Mouse (Mus musculus): ENCODE measurements at regions not wholly inside any gene's neighbourhood (a gene's known extent, or its start where the extent isn't known, plus 50 kb on each side); places are given as distances from the start of the nearest gene placed in this dataset.

DNA sequence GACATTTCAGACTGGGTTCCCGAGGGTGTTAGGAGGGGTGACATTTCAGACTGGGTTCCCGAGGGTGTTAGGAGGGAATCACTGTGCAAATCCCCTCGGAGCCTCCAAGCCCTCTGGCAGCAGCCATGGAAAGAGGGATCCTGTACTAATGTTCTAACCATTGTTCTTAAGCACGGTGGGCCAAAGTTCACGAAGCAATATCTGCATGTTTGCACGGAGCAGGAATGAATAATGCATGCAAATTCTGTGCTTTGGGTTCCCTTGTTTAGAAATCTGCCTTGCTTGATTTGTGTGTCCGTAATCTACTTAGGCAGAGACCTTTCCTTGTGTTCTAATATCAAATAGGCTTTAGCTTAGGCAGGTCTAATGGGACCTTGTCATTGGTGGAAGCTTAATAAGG lies 55.9 kb upstream of the Zfp280d start:
- WGBS: 40% methylated on average over 7 of the region's 7 CpGs
- Histone ChIP-seq H3K4me3 (replicated peaks) (no peak overlapping the region), H3K9me3 (replicated peaks) (no peaks in the 10 kb centered on the region), H3K36me3 (no peaks in the 10 kb centered on the region), H3K27me3 (replicated peaks) (no peaks in the 10 kb centered on the region), H3K27ac (replicated peaks) (no peak overlapping the region), H3K4me1 (peaks cover 4% of the 10 kb centered on the region; the same call in 1 of the 2 replicates), H3K4me2 (no peak overlapping the region), H3K9ac (replicated peaks) (no peak overlapping the region)
- no peak for ATAC-seq (ENCODE audit: low FRiP score)

DNA sequence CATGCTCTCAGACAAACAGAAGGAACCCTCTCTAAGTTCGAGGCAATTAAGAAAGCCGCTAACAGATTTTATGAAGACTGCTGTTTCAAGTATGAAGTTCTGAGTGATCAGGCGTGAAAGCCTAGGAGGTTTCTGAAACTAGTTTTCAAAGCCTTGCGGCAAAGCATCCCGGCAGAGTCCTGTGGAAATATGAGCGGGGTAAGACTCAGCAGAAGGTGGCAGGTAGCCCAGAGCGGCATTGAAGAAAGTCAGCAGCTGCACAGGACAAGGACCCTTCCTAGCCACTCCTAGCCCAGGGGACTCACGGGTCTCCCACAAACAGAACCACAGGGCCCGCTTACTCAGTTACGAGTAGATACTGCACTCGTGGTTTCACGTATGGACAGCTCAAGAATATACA lies 54.8 kb upstream of the Zfp280d start:
- Histone ChIP-seq H3K27me3 (replicated peaks) (no peaks in the 10 kb centered on the region), H3K4me1 (peaks cover 4% of the 10 kb centered on the region; the same call in 1 of the 2 replicates), H3K9me3 (replicated peaks) (no peaks in the 10 kb centered on the region), H3K27ac (replicated peaks) (no peak overlapping the region), H3K9ac (replicated peaks) (no peak overlapping the region), H3K4me2 (no peak overlapping the region), H3K36me3 (no peaks in the 10 kb centered on the region), H3K4me3 (replicated peaks) (no peak overlapping the region)
- ATAC-seq (ENCODE audit: low FRiP score): no peak
- WGBS: 88% methylated on average over 12 of the region's 12 CpGs

DNA sequence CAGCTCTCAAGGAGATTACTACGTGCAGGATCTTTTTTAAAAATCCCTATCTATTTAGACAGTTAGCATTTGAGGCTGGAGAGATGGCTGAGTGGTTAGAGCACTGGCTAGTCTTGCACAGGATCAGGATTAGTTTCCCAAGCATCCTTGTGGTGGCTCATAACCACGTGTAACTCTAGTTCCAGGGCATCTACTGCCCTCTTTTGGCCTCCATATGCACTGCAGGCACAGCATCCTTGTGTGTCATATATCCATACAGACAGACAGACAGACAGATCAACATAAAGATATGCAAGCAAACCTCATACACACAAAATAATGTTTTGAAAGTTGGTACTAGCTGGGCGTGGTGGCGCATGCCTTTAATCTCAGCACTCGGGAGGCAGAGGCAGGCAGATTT lies 53.3 kb upstream of the Zfp280d start:
- Histone ChIP-seq H3K27ac (replicated peaks) (no peak overlapping the region), H3K9ac (replicated peaks) (no peak overlapping the region), H3K9me3 (replicated peaks) (no peaks in the 10 kb centered on the region), H3K4me2 (no peak overlapping the region), H3K27me3 (replicated peaks) (no peaks in the 10 kb centered on the region), H3K4me3 (replicated peaks) (no peak overlapping the region), H3K4me1 (peaks cover 4% of the 10 kb centered on the region; the same call in 1 of the 2 replicates), H3K36me3 (no peaks in the 10 kb centered on the region)
- ATAC-seq (ENCODE audit: low FRiP score): no peak
- 85% methylated on average over 5 of the region's 5 CpGs for WGBS

Data from neural tube, embryonic 15.5 days (tissue).